Mouse (Mus musculus) frontal cortex, adult (tissue): ENCODE data around the gene Tfap2c.

Experiments
- ATAC-seq: cut with Nextera tagmentation; 2 replicates; pipeline ENCODE4 v1.9.2; 2017; ENCODE audit warnings: mild to moderate bottlenecking, moderate library complexity, mixed read lengths; ENCODE audit not compliant: low TSS enrichment

The Tfap2c gene

DNA sequence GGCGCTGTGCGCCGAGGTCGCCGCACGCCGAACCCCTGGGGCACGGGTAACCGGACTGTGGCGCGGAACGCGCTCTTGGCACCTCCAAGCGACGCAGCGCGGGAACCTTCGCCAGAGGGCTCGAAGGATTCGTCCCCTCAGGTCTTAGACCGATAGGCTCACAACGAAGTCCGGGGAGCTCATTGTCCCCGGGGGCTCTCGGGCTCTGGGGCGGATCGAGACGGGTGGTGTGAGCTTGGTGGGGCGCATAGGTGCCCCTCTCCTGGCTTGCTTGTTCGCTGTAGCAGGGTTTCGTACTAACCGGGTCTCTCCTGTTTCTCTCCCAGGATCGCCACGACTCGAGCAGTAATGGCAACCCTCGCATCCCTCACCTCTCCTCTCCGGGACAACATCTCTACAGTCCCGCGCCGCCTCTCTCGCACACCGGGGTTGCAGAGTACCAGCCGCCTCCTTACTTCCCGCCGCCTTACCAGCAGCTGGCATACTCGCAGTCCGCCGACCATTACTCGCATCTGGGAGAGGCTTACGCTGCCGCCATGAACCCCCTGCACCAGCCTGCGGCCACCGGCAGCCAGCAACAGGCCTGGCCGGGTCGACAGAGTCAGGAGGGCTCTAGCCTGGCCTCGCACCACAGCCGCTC, 1.8 kb downstream of the Tfap2c start:
- ATAC-seq, result no peak

DNA sequence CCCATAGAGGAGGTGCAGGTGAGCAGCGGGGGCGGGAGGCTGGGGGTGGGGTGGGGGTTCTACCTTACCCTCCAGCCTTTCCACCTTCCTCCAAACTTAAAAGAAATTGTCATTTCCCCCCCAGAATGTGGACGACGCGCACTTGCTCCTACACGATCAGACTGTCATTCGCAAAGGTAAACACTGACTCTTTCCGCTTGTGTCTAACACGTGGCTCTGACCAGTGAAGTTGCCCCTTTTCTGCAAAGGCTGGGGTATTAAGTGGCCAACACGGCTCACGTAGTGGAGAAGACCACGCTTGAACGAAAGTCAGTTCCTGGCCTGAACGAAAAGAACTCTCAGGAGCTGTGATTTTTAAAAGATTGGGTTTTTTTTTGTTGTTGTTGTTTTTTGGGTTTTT, 2.5 kb downstream of the Tfap2c start:
- ATAC-seq, result no peak

DNA sequence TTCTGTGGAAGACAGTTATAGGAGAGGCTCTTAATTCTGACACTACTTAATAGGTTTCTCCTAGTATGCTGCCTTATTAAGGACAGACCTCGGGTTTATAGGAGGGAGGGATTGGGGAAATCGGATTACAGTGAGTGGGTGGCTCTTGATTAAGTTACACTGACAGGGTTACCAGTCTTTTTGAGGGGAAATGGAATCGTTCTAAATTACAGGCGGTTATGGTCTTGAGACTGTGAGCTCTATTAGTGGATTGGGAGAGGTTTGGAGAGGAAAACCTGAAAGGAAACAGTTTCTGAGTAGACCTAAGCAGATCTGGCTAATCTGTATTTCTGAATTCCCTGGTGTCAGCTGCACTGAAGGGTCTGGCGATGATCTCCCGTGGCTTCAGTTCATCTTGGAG, 3.3 kb downstream of the Tfap2c start:
- ATAC-seq, result no peak

DNA sequence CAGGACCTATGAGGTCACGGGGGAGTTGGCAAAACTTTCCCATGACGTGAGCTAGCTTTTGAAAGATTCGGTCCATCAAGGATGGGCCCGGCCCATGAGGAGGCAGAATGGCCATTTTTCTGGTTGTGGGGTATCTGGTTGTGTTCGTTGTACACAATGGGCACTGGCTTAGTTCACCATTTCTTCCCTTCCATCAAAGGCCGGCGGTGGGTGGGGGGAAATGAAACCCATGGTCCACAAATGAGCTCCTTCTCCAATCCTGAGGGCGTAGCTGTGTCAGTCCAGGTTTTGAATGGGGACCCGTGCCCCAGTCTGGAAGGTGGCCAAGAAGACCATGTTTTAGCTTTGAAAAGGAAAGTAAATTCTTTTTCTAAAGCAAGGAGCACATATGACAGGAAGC, 4.8 kb downstream of the Tfap2c start:
- no peak for ATAC-seq

DNA sequence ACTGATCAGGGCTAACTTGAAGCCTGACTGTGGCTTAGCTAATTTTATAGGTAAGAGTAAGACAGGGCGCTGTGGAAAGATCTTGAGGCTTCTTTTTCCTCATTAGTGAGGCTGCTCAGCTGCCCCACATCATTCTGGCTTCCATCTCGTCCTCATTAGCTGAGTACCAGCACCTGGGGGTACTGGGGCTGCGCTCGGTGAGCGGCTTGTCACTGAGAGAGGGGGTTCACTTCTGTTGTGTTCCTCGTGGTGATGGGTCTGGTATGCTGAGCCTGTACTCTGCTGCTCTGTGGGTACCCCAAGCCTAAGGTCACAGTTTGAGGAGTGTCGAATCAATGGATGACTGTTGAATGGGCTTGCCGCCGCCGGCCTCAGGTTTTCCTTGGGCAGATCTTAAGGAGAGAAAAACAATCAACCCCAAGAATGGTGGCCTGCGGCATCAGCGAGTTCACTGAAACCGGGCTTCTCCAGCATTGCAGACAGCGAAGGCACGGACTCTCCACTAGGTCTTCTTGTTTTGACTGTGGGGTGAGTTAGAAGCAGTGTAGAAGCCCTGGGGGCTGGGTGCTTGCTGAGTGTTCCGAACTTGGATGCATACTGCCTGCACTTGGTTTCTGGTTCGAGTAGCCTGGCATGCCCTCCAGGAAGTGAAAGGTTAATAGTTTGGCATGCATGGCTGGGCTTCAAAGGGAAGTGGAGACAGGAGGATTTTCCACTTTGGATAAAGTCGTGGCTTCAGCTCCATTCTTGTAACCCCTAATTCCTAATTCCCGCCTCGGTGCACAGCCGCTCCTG, 9.5 kb downstream of the Tfap2c start:
- no peak for ATAC-seq

DNA sequence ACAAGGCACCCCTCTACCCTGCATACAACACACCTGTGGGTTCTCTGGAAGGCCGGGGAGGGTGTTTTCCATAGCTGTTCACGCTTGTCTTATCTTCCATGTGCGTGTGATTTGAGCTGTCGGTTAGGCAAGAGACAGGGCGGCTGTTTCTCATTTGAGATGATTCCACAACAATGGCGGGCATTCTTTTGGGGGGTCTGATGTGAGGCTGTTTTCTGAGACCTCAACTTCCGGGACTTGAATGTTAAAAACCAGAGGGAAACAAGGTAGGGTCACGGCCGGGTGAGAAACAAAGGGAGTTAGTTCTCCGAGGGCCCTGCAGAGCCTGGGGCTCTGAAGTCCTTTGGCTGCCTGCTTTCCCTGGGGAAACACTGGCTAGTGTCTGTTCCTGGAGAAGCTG, 11.6 kb downstream of the Tfap2c start:
- ATAC-seq, result no peak

DNA sequence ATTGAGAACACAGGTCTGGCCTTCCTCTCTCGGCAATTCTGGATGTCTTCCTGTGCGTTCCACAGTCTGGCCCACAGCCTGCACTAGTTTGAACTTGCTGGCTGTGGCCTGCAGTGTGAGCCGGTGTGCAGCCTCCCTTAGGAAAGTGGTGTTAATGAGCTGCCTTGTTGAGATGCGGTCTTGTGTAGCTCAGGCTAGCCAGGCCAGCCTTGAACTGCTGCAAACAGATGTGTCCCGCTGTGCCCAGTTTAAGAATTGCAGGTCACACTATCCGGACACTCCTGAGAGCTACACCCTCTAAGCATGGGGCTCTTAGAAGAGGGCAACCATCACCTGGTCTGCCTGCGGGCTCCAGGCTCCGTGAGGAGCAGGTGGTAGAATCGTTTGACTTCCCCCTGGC, 18.4 kb downstream of the Tfap2c start:
- ATAC-seq, result no peak

DNA sequence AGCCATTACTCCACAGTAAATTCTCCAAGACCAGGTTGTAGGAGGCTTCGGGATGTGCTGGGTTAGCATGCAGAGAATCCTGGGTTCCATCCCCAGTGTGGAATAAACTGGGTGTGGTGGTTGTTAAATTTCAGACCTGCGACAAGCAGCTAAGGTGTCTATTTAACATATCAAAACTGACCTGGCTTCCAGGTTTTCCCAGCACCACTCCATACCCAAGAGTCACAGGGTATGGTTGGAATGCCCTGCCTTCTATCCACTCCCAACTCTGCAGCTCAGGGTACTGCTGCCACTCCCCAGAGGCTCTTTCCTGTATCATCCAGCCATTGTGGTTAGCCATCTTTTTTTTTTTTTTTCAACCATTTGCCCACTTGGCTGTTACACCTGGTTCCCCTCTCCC, 19.1 kb downstream of the Tfap2c start:
- ATAC-seq, result no peak

DNA sequence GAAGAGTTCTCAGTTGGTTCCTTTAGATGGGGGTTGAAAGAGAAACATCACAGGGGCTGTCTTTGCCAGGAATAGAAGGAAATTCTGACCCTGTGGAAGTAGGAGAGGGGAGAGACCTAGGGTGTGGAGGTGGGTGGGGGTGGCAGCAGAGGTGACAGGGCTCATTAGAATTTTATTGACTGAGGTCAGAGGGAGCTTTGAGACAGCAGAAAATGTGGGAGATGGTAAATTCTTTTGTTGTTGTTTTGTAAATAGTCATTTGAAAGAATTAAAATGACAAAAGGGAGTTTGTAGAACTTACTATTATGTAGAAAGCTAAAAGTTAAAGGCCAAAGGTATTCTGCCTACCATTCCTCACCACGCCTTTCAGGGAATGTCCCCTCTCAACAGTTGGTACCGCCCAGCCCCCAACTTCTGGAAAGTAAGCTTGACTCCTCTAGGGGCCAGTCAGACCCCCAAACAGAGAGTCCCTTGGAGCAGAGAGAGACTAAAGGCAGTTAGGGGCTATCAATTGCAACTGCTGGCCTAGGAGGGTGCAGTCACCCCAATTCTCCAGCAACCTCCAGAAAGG, 27.9 kb downstream of the Tfap2c start:
- ATAC-seq, result no peak

DNA sequence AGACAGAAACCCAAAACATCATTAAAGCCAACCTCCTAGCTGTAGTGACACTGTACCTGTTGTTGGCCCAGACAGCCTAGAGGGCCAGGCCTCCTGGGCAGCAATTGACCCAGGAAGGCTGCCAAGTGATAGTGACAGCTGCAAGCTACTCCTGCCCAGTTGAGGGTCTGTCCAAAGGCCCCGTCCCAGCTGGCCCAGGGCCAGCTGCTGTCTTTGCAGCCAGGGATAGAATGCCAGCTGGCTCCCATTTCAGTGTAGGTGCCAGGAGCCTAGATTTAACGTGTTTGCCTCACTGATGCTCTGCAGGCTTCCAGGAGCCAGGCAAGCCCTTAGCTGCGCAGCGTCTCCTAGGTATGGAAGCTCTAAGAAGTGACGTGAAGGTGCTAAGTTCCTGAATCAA, 29.8 kb downstream of the Tfap2c start:
- no peak for ATAC-seq

DNA sequence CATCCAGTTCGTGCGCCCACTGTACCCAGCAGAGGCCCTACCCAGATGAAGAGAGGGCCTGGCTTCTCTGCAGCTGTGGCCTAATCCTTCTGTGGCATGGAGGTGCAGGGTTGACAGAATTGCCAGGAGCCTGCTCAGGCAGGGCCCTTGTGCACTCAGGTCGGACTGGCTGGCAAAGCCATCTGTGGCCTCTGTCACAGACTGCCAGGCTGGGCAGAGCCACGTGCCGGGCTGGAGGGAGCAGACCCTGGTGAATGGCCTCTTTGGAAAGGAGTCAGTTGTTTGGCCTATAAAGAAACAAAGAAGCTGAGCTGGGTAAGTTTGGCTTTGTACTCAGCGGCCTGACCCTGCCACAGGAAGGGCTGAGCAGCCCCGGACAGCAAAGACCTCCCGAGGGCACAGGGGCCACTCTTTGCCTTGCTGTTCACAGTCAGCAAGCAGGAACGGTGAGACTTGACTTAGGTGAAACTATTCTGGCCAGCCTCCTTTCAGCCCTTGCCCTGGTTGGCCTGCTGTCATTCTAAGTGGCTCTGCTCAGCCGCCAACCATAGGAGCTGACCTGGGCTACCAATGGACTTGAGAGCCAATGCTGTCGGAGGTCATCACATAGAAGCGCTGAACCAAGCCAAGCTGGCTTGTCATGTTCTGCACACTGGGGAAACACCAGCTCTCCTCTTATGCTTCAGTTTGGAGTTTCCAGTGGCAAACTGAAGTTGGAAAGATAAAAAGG, 31.3 kb downstream of the Tfap2c start:
- ATAC-seq, result no peak

DNA sequence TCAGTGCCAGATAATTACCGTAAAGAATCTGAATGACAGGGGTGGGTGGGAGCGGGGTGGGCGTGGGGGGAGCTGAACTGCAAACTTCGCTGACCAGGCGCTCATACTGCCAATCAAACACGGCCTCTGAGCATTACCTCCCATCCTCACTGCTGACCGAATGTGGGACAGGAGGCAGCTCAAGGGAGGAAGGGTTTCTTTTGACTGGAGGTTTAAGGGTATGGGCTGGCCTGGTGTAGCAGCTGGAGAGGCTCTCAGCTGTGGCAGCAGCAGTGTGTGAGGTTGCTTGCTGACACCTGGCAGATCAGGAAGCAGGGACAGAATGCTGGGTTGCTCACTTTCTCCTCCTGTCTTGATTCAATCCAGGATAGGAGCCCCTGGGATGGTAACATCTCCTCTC, 33.9 kb downstream of the Tfap2c start:
- no peak for ATAC-seq

DNA sequence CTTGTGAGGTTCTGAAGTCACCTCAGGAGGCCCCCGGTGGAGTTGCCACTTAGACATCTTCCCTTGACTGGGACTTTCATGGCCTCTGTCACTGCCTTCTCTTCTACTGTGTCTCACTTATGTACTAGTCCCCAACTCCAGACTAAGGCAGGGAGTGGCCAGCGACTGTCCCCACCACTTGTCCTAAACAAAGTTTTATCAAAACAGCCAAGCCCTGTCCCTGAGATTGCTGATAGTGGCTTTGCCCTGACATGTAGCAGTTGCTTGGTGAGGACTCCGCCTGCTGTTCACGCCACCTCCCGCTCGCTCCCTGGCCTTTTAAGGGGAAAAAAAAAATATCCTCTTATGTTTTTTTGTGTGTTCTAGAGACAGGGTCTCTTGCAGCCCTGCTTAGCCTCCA, 35.9 kb downstream of the Tfap2c start:
- no peak for ATAC-seq

DNA sequence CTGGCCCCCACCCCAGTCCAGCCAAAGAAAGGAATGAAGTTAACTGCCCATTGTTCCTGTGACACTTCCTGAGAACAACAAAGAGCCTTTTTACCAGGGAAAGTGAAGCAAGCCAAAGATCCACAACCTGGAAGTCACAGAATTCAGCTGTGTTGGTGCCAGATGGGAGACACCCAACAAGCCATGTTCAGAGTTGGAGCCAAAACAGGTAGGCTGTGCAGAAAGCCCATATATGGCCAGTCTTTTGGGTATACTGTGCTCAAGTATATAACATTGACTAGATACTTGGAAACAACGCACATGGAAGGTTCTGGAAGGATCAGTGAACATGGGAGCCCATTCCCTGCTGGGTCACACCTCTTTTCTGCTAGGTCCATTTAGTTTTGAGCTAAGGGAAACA, 39.7 kb downstream of the Tfap2c start:
- ATAC-seq, result no peak

DNA sequence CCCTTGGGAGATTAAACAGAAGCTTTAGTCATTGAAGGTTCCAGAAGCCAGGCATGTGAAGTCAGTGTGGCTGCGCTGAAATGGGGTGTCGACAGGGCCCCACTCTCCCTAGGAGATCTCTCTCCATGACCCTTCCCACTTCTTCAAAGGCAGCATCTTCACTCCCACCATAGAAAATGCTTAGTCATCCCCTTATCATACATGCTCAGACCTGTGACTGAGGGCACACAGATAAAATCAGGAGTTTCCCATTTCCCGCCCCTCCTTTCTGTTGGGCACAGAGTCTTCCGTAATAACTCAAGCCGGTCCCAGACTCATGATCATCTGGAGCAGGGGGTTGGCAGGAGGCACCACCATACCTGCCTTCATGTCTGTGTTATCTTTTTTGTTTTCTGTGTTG, 41.4 kb downstream of the Tfap2c start:
- no peak for ATAC-seq

DNA sequence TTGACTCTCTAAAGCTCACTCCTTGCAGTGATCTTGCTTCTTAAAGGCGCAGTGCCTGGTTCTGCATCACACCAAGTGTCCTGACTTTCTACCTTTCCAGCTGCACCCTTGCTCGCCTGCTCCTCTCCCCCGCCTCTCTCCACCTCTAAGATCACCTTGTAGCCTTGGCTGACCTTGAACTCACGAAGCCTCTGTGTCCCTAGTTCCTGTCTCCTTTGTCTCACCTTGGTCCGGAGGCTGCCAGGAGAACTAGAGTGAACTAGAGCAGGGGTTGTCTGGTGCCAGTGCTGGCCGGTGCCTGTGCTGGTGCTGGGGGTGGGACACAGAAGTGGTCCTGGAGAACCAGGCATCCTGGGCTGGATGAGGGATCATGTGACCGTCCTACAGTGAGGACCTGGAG, 44.9 kb downstream of the Tfap2c start:
- no peak for ATAC-seq

DNA sequence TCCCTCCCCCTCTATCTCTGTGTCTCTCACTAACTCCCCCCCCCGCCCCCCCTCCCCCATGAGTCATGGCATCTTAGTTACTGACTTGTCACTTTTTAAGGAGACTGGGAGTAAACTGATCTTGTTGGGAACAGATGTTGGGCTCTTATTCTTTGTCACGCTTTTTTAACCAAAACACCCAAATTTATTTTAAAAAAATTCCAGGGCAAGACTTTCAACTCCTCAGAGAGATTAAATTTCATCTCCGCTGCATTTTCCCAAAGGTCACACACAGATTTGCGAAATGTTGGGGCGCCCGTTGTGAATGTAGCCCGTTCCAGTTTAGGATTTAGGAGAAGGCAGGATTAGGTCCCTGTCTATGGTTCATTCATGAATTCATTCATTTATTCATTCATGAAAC, 47.7 kb downstream of the Tfap2c start:
- ATAC-seq, result no peak

DNA sequence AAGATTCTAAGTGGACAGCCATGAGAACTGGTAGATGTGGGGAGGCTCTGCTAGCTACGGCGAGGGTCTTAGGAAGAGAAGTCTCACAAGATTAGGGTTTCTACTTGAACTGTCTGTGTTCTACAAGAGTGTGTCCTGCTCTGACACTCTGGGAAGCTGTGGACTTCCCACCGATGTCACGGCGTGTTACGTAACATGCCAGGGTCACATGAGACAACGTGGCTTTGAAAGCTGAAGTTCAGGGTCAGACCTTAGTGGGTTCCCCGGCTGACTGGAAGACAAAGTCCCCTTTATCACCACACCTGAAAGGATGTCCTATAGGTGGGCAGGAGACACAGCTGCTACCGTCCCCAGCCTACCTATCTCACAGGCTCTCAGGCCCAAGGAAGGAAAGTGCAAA, 48.5 kb downstream of the Tfap2c start:
- ATAC-seq, result no peak

DNA sequence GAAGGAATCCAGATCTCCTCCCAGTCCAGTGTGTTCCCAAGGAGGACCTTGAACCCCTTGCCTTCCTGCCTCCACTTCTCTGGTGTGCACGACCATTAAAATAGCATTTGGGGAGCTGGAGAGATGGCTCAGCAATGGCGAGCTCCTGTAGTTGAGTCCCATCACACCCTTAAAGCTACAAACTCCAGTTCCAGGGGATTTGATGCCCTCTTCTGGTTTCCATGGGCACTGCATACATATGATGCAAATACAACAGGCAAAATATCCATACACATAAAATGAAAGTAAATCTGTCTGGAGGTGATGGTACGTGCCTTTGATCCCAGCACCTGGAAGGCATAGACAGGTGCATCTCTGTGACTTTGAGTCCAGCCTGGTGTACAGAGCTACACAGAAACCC, 55.2 kb downstream of the Tfap2c start:
- ATAC-seq, result no peak

DNA sequence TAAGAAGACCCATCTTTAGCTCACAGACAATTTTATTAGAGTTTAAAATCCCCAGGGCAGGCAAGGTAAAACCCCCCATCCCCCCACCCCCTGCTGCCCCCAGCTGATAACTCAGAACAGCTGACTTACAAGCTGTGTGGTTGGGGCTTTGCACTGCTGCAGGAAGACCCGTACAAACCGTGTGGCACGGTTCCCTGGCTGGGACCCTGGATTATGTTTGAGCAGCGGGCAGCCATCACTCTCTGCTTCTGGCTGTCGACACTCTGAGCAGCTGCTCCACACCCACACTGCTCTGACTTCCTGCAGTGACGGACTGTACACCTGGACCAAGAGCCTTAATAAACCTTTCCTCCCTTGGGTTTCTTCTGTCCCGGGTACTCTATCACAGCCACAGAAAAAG, 56.2 kb downstream of the Tfap2c start:
- no peak for ATAC-seq

DNA sequence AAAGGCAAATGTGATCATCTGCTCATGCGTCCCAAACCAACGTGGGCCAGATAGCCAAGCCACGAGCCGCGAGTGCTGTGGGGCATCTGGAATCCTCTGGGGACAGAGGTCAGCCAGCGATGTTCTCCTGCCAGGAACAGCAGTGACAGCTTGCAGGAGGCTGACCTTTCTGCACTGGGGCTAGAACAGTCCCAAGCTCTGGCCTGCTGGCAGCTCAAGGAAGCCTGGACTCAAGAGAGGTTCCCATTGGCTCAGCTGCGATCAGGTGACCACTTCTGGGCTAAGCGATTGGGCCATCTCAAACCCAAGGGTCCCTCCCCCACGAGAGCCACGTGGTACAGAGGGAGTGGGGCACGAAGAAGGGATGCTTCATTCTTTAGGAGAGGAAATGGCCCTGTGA, 58.3 kb downstream of the Tfap2c start:
- ATAC-seq, result no peak
